20 mouse cellular contexts compared by ENCODE assay signal in genomic region chr13:110569180-110569512, GRCm38 (mm10).
DNase-seq lines count a peak whose midpoint lies in the region; ATAC-seq and TF ChIP-seq lines count a peak whose summit lies in the region.
"Had no signal": no experiment of that assay in that cellular context is flagged by ENCODE, and none has a peak within 500 bp of the region (broad histone marks: within the 10 kb centered on the region; RNA-seq: fewer than 3 reads in every experiment).

No protein-coding gene starts in this region.

- DNase-seq in liver, postnatal 0 days: no peak
- DNase-seq in liver, embryonic 11.5 days (ENCODE audit: low spot score): no peak
- peak; percentile 8 for DNase-seq in adipocyte (ENCODE audit: low spot score)
- peak; percentile 34 for DNase-seq in splenic B cell, adult 2 months (ENCODE audit: low read depth, low spot score)
- DNase-seq in cerebellum, postnatal 25 days: no peak
- DNase-seq: adrenal gland, postnatal 10 days; cerebellum, adult 2 months; kidney, adult 2 months; kidney, postnatal 14 days; right cerebral cortex, adult 18-20 months had no signal

- peak overlapping the region; percentile 41 for H3K27ac ChIP-seq in liver, postnatal 0 days (ENCODE audit: low read depth)
- H3K27ac ChIP-seq in liver, embryonic 11.5 days (ENCODE audit: low read depth, low read length): no peak overlapping the region
- H3K27ac ChIP-seq: embryonic facial prominence, embryonic 10.5 days; forebrain, embryonic 12.5 days; heart, embryonic 10.5 days; hindbrain, embryonic 10.5 days; hindbrain, postnatal 0 days; liver, embryonic 14.5 days; midbrain, embryonic 10.5 days had no signal

- no peaks in the 10 kb centered on the region for H3K36me3 ChIP-seq in liver, postnatal 0 days (replicated peaks; ENCODE audit: insufficient read depth, low read length)
- no peaks in the 10 kb centered on the region for H3K36me3 ChIP-seq in liver, embryonic 11.5 days (ENCODE audit: control insufficient read depth, insufficient read depth, low read length)
- no peaks in the 10 kb centered on the region for H3K36me3 ChIP-seq in splenic B cell, adult 2 months (ENCODE audit: control insufficient read depth, insufficient read depth, low read length, poor library complexity, severe bottlenecking)
- H3K36me3 ChIP-seq: embryonic facial prominence, embryonic 10.5 days; forebrain, embryonic 12.5 days; heart, embryonic 10.5 days; hindbrain, embryonic 10.5 days; midbrain, embryonic 10.5 days had no signal

- no peaks in the 10 kb centered on the region for H3K9me3 ChIP-seq in liver, postnatal 0 days (ENCODE audit: low read length)
- no peaks in the 10 kb centered on the region for H3K9me3 ChIP-seq in liver, embryonic 11.5 days (ENCODE audit: control insufficient read depth, low read length)
- H3K9me3 ChIP-seq: embryonic facial prominence, embryonic 10.5 days; forebrain, embryonic 12.5 days; heart, embryonic 10.5 days; hindbrain, embryonic 10.5 days; midbrain, embryonic 10.5 days had no signal

- TF ChIP-seq CTCF in liver, postnatal 0 days (IDR thresholded peaks at IDR 0.05; ENCODE audit: low read depth): no peak

- H3K4me1 ChIP-seq in liver, postnatal 0 days (ENCODE audit: insufficient read depth): no peaks in the 10 kb centered on the region
- peaks cover 3% of the 10 kb centered on the region for H3K4me1 ChIP-seq in liver, embryonic 11.5 days (replicated peaks; ENCODE audit: control insufficient read depth, insufficient read depth, low read length)

- no peaks in the 10 kb centered on the region for H3K27me3 ChIP-seq in liver, postnatal 0 days (ENCODE audit: insufficient read depth, low read length)
- H3K27me3 ChIP-seq in liver, embryonic 11.5 days (replicated peaks; ENCODE audit: control insufficient read depth, insufficient read depth, low read length): no peaks in the 10 kb centered on the region
- no peaks in the 10 kb centered on the region for H3K27me3 ChIP-seq in splenic B cell, adult 2 months (ENCODE audit: control insufficient read depth, insufficient read depth, low read length, poor library complexity, severe bottlenecking)
- H3K27me3 ChIP-seq: forebrain, embryonic 12.5 days; Patski had no signal

- no peak overlapping the region for H3K4me2 ChIP-seq in liver, postnatal 0 days (ENCODE audit: low read depth, low read length)
- H3K4me2 ChIP-seq in liver, embryonic 11.5 days: no peak overlapping the region
- H3K4me2 ChIP-seq: forebrain, embryonic 12.5 days had no signal

- 66% methylated on average over 2 of the region's 2 CpGs for whole genome bisulfite sequencing in liver, postnatal 0 days (ENCODE audit: insufficient replicate concordance)
- 80% methylated on average over 2 of the region's 2 CpGs for WGBS in liver, embryonic 11.5 days

- no peak overlapping the region for H3K9ac ChIP-seq in liver, postnatal 0 days (replicated peaks)
- H3K9ac ChIP-seq in liver, embryonic 11.5 days (ENCODE audit: low read depth, low read length): no peak overlapping the region
- H3K9ac ChIP-seq: forebrain, embryonic 12.5 days; liver, embryonic 14.5 days had no signal

- no peak for ATAC-seq in liver, postnatal 0 days
- no peak for ATAC-seq in liver, embryonic 11.5 days (replicated peaks; ENCODE audit: low FRiP score)
- peak; percentile 80 for ATAC-seq in granulocyte monocyte progenitor cell, adult 5-6 weeks (replicated peaks; ENCODE audit: poor library complexity, severe bottlenecking)
- ATAC-seq in inflammation-experienced regulatory T-cells, adult 6 months: no peak
- ATAC-seq: hindbrain, postnatal 0 days; Patski had no signal

- TF ChIP-seq EP300 in liver, postnatal 0 days (IDR thresholded peaks at IDR 0.05; ENCODE audit: low read depth): no peak

- no peak overlapping the region for H3K4me3 ChIP-seq in liver, postnatal 0 days (ENCODE audit: low read depth, low read length)
- H3K4me3 ChIP-seq in liver, embryonic 11.5 days (ENCODE audit: low read depth, low read length): no peak overlapping the region
- H3K4me3 ChIP-seq: embryonic facial prominence, embryonic 10.5 days; forebrain, embryonic 12.5 days; heart, embryonic 10.5 days; hindbrain, embryonic 10.5 days; midbrain, embryonic 10.5 days had no signal

Comparison
In these comparisons a context has a peak if more than half of its experiments do, and no peak if none do; other contexts are left out.
1. DNase-seq: peak in adipocyte (single experiment) and splenic B cell, adult 2 months (single experiment); none in liver, postnatal 0 days (single experiment), liver, embryonic 11.5 days (single experiment) and cerebellum, postnatal 25 days (0 of 2).